Mouse (Mus musculus): ENCODE measurements at regions not wholly inside any gene's neighbourhood (a gene's known extent, or its start where the extent isn't known, plus 50 kb on each side); places are given as distances from the start of the nearest gene placed in this dataset.

DNA sequence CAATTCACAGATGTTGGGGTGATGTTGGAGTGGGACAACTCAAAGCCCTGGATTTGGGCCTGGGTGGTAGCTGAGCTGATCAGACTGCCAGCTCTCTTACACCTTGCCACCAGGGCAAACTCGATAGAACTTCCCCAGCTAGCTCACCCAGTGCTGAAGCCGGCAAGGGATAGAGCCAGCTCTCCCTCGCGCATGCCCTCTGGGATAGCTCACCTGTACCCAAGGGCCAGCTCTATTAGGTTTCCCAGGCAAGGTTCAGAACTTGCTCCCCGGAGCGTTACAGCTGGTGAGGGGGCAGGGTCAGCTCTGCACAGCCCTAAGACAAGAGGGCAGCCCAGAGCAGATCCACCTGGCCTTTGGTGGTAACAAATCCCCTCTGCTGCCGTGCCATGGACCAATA is 54.1 kb upstream of the 1700012A03Rik start:
- no peak for DNase-seq

DNA sequence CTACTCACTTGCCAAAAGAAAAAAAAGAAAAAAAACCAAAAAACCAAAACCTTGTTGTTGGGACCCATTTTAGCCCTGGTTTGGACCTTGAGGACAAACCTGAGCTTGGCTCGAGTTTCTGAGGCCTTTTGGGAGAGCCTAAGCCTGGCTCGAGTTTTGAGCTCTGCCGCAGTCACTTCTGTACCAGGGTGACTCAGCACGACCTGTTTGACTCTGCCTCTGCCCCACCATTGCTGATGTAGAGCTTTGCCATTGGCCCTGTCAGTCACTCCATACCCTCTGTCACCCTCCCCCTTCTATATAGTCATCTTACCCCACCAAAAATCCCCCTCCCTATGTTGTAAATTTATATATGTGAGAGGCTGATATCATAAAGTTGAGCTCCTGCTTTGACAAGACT is 54.8 kb upstream of the 1700012A03Rik start:
- no peak for DNase-seq

DNA sequence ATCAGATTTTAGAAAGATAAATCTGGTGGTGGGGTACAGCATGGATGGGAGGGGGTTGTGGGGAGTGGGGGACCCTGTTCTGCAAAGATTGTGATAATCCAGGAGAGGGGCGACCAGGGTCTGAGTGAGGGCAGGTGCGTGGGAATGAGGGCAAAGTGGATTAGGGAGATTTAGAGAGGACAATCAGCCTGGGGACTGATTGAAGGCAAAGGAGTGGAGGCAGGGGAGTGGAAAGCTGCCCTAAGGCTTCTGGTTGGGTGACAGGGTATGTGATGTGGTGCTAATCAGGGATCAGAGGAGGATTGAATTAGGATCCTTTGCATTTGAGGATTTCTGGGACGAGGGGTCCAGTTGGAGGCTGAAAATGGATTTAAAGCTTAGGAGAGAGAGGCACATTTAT is 64.3 kb upstream of the 1700012A03Rik start:
- no peak for DNase-seq

DNA sequence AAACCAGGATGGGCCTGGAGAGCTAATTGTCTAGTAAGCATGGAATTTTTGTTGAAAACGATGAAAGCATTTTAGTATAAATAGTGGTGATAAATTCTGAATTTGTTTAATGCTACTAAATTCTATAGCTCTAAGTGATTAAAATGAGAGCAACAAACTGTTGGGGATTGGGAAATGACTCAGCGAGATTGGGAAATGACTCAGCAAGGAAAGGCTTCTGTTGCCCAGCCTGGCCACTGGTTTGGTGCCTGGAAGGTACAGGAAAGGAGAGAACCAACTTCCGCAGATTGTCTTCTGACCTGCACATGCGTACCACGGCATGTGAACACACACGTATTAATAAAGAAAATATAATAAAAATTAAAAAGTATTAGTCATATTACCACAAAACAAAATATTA is 73.3 kb upstream of the 1700012A03Rik start:
- DNase-seq: no peak

DNA sequence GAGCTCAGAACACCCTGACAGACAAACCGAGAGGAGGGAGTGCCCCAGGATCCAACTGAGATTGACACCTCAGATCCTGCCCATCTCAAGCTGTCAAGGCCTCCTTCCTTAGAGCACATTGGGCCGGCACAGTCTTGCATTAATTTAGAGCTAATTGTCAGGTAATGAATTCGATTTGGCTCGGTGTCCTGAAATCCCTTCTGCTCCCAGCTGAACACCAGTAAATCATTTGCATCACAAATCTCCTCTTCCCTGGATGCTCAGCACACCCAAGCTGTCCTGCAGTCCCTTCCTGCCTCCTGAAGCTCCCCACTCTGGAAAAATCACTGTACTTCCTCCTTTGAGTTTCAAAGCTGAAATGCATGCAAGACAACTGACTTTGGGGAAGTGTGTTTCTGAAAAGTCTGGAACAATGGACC is 102.0 kb upstream of the 1700012A03Rik start:
- no peak for DNase-seq

DNA sequence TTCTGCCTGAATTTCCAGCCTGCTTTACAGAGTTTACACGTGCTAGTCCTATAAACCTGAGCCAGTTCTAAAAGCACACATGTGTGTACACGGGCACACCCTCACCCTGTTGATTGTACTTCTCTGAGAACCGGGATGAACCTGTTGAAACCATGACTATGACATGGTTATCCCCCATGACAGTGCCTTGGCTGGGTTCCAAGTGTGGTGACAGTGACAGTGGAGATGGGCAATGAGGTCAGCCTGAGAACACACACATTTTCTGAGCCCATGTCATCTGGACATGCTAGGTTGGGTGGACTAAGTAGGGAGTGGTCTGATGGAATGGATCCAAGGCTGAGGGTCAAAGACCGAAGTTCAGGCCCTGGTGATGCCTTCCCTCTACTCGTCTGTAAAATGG is 103.5 kb upstream of the 1700012A03Rik start:
- no peak for DNase-seq

DNA sequence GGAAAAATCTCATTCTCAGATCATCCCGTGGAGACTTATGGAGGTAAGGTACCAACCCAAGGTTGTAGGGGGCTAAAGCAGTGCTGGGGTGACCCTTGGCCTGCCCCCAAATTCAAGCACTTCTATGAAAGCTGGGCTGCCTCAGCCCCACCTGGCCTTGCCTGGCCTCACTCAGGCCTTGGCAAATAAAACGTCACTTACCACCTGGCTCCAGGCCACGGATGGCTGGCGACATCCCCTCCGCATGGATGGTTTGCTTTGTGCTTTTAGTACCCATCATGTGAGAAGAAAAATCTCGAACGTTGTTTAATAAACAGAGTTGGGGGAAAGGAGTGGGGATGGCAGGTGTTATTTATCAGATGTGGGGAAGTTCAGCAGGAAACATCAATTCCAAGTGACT is 104.7 kb upstream of the 1700012A03Rik start:
- DNase-seq: no peak

DNA sequence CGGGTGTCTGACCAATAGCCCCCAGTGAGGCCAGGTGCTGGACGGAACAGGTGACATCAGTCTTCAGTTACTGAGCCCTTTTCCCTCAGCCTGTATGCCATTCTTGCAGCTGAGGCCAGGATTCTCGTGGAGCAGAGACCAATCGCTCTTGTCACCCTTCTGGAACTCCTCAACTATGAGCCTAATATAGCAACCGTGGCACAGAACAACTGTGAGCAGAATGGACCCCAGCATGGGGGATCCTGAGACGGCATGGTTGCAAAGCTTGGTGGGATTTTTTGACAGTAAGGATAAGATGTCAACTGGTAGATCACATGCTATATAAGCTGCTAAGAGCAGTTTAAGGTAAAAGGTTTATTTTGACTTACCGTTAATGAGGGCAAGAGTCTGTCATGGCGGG is 105.5 kb upstream of the 1700012A03Rik start:
- DNase-seq: no peak

DNA sequence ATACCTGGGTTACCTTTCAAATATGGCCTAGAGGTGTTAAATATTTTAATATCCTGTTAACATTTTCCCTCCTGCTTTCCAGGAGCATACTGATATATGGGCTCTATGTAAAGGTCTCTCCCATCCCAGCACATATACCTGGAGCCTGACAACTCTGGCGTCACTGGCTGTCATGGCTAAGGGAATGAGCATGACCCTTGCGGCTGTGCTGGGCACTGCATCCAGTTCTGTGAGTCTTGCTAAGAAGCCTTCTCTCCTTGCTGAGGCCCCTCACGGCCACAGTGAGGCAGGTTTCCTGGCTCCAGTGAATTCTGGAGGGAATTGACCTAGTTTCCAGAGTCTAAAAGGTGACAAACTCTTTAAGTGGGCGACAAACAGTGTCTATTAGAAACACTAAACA is 107.3 kb upstream of the 1700012A03Rik start:
- no peak for DNase-seq

DNA sequence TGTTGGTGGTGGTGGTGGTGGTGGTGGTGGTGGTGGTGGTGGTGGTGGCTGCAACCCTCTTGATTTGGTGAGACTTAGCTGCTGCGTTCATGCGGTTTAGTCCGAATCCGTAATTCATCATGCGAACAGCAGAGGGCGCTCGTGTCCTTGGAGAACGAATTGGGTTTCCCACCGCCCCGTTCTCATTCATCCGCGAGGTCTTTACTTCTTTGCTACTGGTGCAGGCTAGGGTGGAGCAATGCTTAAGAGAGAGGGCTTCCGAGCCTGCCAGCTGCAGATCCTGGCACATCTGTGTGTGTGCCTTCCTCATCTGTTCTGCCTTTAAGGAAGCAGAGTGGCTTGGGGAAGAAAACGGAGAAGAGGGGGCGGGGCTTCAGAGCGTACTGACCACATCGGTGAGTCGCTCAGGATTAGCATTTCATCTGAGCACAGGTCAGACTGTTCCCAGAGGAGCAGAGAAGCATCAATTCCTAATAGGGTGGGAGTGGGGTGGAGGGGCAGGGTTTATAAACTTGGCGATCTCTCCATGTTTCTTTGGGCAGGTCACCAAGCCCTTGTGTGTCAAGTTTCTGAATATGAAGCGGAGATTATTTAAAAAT is 111.7 kb upstream of the 1700012A03Rik start:
- DNase-seq: peak; percentile 75

DNA sequence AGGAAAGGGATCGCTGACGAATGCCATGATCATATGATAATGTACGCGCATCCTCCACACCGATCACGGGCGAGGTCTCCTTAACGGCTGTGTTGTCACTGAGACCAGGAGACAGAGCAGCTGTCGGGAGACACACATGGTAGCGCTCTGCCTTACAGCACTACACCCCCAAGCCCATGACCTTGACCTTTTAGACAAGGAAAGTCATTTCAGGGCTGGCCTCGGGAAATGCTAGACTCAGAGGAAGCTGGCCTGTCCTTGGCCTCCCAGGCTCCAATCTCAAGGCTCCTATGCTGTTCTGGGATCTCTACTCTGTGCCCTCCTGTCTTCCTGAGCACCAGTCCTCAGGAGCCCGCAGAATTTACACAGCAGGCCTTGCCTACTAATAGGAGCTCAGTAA is 112.9 kb upstream of the 1700012A03Rik start:
- peak; percentile 56 for DNase-seq

DNA sequence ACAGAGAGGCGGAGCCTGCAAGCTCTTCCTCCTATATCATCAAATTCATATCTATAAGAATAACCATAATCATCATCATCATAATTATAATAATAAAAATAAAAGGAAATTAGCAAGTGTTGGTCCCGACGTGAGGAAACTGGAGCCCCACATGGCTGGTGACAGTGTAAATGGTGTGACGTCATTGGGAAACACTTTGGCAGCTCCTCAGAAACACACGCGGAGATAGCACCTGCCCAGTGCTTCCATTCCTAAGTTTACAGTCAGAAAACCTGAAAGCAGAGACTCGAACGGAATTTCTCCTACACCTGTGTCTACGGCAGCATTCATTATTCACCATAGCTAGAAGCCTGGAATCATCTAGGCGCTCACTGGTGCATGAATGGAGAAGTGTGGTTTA is 115.2 kb upstream of the 1700012A03Rik start:
- DNase-seq: no peak

DNA sequence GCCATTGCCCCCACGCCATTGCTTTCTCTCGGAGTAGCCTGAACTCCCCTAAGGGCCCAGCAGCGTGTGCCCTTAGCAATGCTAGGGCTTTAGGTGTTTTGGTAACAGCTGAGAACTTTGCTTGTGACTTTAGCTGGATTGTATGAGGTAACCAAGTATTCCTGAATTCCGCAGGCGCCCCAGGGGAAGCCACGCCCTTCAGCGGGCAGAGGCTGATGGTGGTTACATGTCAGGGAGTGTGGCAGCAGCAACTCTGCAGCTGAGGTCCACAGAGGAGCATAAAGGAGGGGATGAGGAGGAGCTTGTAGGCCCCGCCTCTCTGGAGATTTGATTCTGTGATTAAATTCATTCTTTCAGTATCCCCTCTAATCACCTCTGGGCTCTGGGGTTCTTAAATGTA is 116.1 kb upstream of the 1700012A03Rik start:
- no peak for DNase-seq

DNA sequence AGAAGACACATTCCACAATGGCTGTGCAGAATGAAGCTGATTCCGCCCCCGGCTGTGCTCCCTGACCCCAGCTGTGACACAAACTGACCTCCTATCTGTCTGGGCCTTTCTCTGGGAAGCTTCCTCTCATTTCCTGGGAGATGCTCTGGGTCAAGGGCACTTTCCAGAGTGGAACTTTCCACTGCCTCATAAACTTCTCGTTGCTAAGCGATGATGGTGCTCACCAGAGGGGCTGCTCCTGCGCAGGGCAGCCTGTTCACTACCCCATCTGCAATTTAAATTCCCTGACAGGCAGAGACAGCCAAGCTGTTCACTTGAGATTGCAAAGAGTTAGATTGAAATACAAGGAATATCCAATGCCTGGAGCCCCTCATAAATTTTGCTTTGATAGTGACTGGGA is 116.7 kb upstream of the 1700012A03Rik start:
- no peak for DNase-seq

DNA sequence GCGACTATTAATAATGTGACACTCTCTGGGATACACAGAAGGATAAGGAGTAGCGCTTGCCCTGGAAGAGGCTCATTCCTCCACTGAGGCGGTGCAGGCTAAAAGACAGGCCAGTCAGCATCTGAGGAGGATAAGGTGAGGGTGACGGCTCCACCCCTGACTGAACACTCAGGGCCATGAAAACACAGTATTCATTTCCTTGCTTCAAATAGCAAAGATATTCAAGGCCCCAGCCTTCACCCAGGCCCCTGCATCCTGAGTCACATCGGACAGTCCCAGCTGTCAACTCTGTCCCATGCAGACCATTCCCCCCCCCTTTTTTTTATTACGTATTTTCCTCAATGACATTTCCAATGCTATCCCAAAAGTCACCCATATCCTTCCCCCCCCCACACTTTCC is 118.9 kb upstream of the 1700012A03Rik start:
- peak; percentile 66 for DNase-seq

DNA sequence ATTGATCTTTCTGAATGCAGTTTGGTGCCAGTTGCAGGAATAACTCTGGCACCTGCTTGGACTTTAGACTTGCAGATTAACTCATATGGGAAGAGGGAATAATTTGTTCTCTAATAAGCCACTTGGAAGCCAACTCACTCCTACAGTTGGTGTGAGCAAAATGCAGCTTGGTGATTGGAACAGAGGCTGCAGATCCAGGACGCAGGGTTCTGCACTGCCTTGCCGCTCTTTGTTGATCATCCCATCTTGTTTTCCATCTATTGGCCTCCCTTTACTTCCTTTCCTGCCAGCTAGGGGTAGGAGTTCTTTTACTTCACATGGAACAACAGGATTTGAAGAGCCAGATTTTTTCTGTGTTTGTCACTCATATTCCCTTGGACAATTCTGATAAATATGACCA is 120.9 kb upstream of the 1700012A03Rik start:
- DNase-seq: no peak

DNA sequence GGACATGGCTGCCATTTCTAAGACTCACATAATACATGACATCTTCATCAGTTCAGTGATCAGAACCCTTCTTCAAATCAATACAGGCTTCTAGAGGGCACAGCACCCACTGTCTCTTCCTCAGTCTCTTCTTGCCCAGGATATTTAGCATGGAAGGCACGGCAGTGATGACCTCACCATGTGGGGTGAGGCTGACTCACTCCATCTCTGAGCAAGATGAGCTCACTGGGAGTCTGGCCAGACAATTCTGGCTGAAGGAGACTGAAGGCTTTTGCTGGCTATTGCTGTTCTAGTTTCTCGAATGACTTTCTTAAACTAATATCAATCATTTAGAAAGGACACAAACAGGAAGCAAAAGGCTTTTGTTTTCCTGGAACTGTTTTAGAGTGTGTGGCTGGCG is 122.9 kb upstream of the 1700012A03Rik start:
- peak; percentile 87 for DNase-seq

DNA sequence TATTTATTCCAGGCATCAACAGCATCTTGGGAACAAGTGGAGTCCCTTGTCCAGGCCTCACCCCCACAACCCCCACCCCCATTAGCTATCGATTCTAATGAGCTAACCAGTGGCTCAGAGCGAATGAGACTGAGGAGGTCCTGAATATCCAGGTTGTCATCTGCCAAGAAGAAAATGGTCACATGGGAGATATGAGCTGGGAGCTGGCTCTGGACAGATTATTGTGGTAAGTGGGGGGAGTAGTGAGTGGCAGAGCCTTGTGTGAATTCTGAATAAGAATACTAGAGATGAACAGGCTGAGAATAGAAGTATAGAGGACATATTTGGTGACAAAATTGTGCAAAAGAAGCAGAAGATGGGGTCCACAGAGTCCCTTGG is 125.4 kb upstream of the 1700012A03Rik start:
- no peak for DNase-seq

DNA sequence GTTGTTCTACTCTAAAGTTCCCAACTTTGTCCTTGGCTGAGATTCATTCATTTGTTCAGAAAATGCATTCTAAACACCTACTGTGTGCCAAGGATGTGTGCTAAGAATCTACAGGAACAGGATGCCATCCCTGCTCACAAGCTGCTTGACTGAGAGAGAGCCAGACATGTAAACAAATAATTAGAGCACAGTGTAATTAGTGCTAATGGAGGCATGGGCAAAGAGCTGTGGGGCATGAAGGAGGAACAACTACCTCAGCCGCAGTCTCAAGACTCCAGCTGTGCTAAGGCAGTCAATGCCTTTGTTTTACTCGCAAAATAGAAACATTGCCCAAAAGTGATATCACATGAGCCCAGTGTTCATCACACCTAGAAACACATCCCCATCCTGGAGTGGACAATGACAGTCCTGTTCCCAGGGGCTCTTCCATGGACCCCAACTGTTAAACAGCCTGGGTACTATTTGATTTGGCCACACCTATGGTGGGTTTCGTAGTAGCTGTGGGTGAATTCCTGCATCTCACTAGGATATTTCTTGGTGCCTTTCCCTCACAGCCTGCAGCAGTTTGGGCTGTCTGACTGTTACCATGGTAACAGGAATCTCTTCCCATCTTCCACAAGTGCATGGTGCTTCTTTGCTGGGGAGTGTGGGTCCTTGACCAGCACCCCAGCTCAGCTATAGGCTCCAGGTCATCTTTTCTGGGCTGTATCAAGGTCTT is 125.9 kb upstream of the 1700012A03Rik start:
- no peak for DNase-seq

DNA sequence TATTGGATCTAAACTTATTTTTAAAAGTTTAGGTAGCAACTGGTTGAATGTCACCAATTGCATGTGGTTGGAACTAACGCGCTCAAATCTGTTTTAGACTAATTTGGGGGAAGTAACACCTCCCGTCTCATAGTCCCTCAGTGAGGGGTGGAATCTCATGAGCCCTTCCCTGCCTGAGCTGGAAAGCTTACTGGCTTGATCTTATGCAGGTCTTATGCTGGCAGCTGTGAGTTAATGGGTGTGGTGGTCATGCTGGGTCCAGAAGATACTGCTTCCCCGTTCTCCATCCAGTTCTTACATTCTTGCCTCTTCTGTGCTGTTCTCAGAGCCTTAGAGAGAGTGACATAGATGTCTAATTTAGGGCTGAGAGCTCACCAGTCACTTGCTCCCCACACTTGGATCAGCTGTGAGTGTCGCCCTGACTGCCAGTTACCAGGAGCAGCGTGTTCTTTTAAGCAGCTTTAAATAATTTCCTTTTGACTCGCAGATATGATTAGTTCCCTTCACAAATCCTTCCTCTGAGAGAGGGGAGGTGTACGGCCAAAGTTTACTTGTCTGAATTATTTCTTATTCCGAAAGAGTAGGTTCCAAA is 128.4 kb upstream of the 1700012A03Rik start:
- DNase-seq: no peak

DNA sequence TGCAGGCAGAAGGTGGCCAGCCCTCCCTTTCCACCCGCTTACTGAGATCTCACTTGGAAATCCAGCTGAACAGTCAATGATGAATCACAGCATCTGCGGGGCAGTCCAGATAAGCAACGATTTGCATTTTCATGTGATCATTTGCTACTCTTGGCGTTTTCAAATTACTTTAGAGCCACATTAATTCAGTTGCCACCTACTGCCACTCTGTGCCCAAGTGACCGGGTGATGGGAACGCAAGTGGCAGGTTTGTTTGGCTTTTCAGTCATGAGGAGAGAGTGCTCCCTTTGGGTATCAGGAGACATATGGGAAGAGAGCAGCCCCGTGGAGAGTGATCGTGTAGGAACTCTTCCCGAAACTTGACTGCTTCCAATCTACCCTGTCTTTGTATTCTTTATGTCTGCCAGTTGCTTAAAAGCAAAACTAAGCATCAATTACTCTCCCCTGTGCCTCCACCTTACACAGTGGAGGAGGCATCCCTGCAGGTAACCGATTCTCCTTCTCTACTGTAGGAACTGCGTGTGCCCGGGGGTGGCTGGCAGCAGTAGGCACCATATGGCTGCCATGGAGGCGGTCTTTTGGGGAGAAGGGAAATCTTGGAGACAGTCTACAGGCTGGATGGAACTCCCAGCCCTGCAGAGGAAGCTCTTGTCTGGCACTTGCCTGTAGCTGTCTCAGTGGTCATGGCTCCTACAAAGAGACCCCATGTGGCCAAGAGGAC is 132.5 kb upstream of the 1700012A03Rik start:
- DNase-seq: no peak

DNA sequence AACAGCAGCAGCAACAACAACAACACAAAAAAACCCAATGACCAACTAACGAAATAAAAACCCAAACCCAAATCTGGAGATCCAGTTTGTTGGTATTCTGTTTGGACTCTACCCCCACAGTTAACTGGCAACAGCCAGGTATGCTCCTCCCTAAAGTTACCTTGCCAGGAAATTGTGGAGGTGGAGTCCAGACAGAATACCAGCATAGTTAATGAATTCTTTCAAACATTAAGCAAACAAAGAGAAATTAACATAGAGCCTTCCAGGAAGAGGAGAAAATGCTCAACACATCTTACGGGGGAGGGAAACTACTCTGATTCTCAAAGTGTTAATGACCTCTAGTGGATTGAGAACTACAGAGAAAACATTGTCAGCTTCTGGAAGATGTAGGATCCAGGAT is 148.3 kb upstream of the 1700012A03Rik start:
- DNase-seq: no peak

DNA sequence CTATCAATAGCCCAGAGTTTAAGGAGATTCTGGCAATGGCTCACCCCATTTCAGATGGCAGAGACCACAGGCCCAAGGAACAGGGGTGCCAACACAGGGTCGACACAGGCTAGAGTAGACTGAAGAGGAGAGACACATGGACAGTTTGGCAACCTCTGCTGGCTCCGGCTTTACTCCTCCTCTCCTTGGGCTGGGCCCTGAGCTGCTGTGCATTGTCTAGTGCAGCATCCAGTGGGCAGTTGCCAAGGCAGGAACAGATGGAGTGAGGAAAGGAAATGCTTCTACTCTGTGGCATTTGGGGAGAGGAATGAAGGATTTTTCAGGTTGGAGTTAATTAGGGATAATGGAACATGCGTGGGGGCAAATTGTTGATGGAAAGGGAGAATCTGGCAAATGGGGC is 151.0 kb upstream of the 1700012A03Rik start:
- DNase-seq: no peak

All from adrenal gland, adult 2 months (tissue).